Mouse (Mus musculus): ENCODE data around the gene Gm4707.
"Not testable (repeated sequence)": the region's sequence is repeated elsewhere in the genome, so short reads cannot be mapped to it uniquely, and the experiment has no call there.

The Gm4707 gene

GRCm38 (mm10) chr17:71443273-71443672, 16.4 kb downstream of the Gm4707 start:
- DNase-seq, result no peak

- DNase-seq, result not testable (repeated sequence)
Observed at GRCm38 (mm10) chr17:71422502-71422901, 37.2 kb downstream of the Gm4707 start.

GRCm38 (mm10) chr17:71419448-71419847, 40.3 kb downstream of the Gm4707 start:
- not testable (repeated sequence) for DNase-seq

GRCm38 (mm10) chr17:71417008-71417407, 42.7 kb downstream of the Gm4707 start:
- no peak for DNase-seq

Measured in lung, adult 18-20 months (tissue).